Mouse (Mus musculus): ENCODE measurements around the gene Arhgef16.
A peak's percentile ranks its signal among the peaks of the same experiment; 100 is the strongest.

Arhgef16 gene

GRCm38 (mm10) chr4:154301466-154301881, at the start of gene Arhgef16:
Arhgef16 (minus strand) TSS chr4:154301676.
- peak; percentile 25 to 49 for DNase-seq (ENCODE audit: low spot score in 2 of 2)

DNA sequence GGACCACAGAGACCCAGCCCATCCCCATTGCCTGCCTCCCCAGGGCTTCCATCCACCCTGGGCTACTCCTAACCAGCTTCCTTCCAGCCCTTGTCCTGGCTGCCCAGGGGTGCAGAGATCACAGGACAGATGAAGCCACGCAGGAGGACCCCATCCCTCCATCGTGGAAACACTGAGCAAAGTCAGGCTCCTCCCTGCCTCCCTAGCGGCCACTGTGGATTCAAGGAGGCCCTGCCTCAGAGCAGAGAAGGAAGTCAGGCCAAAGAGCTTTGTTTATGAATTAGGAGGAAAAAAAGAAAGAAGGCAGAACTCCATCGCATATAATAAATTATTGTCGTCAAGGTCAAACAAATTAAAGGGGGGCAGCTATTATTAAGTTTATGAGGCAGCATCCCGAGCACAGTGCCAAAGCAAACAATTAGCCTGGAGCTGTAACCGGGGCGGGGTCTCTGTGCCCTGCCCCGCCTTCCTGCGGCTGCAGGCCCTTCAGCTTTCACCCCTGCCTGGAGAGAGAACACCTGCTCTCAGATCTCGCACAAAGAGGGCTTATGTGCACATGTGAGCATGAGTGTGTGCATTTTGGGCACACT, 46.8 kb upstream of the Arhgef16 start:
- DNase-seq (ENCODE audit: low spot score in 2 of 2) = no peak

DNA sequence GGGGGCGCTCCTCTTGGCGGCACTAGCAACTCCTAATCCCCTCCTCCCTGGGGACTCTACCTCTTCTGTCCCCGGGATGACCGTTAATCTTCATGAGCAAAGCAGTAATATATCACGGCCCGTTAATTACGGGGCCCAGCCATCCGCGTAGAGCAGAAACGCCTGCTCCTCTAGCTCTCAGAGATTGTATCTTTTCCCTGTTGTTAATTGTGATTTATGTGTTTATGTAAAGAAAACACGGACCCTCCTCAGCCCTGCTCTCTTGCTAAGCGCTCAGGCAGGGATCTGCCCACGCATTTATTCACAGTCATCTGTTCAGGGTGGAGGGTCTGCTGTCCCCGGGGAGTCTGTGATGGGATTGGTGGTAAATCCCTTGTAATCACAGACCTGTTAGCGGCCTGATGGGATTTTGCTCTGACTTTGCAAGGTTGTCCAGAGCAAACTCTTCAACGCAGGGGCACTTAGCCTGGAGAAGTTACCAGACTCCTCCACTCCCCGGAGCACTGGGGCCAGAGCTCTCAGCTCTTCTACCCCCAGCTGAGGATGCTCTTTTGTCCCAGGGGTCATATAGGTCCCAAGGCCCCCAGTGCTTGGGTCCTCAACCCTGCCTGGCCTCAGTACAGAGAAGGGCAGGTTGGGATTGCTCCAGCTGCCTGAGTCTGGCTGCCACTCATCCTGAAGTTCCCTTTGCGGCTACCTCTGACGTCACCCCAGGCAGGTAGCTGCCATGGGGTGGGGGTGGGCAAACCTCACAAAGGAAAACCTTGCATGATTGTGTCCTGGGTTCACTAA, 45.5 kb upstream of the Arhgef16 start:
- DNase-seq (ENCODE audit: low spot score in 2 of 2) = no peak

DNA sequence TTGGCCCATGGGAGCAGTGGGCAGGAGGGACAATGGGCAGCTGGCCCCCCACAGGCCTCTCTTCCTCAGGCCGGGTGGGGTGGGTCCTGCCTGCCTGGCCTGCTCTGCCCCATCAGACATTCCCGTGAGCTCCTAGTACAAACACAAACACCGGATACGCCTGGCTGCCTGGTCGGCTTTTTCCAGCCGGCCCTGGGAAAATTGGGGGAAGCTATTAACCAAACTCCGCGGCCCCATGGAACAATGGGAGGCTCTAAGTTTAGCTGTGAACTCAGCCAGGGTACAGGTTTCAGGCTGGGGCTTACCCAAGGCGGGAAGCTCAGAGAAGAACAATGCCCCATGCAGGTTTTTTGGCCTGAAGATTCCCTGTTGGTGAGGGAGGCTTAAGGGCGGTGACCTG, 35.2 kb upstream of the Arhgef16 start:
- DNase-seq (ENCODE audit: low spot score in 2 of 2) = no peak

DNA sequence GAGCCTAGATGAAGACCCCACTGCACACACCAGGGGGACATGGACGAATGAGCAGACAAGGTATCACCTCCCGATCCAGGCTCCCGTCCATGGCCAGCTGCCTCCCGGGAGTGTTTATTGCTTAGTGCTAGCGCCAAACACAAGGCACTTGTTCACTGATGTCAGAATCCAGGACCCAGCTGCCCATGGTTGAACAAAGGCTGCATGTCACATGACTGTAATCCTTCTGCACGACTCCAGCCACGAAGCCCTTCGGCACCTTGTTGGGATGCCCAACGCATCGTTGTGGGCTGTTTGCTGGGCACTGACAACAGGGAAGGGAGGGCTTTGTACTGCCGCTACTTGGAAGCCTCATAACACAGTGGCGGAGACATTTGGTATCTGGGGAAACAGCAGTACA, 34.3 kb upstream of the Arhgef16 start, which contains the start of gene B230104I21Rik:
Gene B230104I21Rik, plus strand, starts transcription at position 367 of the 400 bp plus-strand sequence.
- DNase-seq (ENCODE audit: low spot score in 2 of 2) = peak; percentile 25 to 38

GRCm38 (mm10) chr4:154334699-154335402, 33.4 kb upstream of the Arhgef16 start:
- no peak for DNase-seq (ENCODE audit: low spot score in 2 of 2)

- no peak for DNase-seq (ENCODE audit: low spot score in 2 of 2)
Observed at GRCm38 (mm10) chr4:154333300-154333699, 31.8 kb upstream of the Arhgef16 start.

- no peak for DNase-seq (ENCODE audit: low spot score in 2 of 2)
Observed at GRCm38 (mm10) chr4:154331271-154331670, 29.8 kb upstream of the Arhgef16 start.

- DNase-seq (ENCODE audit: low spot score in 2 of 2) = no peak
Observed at GRCm38 (mm10) chr4:154330001-154330400, 28.5 kb upstream of the Arhgef16 start.

GRCm38 (mm10) chr4:154328836-154329235, 27.4 kb upstream of the Arhgef16 start:
- DNase-seq (ENCODE audit: low spot score in 2 of 2) = peak; percentile 89

- DNase-seq (ENCODE audit: low spot score in 2 of 2) = no peak
Observed at GRCm38 (mm10) chr4:154328431-154328830, 27.0 kb upstream of the Arhgef16 start.

- no peak for DNase-seq (ENCODE audit: low spot score in 2 of 2)
Observed at GRCm38 (mm10) chr4:154325410-154325809, 23.9 kb upstream of the Arhgef16 start.

- DNase-seq (ENCODE audit: low spot score in 2 of 2) = no peak
Observed at GRCm38 (mm10) chr4:154313622-154313967, 12.1 kb upstream of the Arhgef16 start.

DNA sequence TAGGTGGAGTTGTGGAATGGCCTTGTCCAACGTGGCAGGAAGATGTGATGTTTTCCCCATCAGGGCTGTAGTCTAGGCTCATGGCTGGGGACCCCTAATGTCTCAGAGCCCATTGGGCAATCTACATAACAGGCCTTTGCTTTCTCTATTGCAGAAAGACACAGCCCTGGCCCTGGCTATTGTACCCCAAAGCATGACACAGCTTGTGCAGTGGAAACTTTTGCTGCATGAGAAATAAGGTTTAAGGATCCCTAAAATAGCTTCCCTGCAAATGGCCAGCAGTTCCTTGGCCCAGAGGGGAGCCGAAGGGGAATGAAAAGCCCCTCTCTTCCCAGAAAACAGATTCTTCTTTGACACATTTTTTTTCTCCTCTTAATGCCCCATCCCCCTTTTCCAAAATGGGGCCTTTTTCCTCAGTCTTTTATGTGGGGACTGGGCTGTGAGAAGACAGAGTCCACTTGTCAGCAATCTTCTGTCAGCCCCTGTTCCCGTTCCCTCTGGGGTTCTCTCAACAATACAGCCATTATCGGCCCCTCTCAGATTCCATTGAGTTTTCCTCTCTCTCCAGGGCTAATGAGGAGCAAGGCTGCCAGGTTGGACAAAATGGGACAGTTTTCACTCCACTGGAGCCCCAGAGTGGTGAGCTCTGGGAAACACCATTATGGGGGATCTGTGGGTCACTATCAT, 11.6 kb upstream of the Arhgef16 start:
- DNase-seq (ENCODE audit: low spot score in 2 of 2) = peak; percentile 9 to 12

GRCm38 (mm10) chr4:154312143-154312812, 10.8 kb upstream of the Arhgef16 start:
- DNase-seq (ENCODE audit: low spot score in 2 of 2) = no peak

GRCm38 (mm10) chr4:154310576-154311262, 9.2 kb upstream of the Arhgef16 start:
- no peak for DNase-seq (ENCODE audit: low spot score in 2 of 2)

- no peak for DNase-seq (ENCODE audit: low spot score in 2 of 2)
Observed at GRCm38 (mm10) chr4:154309131-154309530, 7.7 kb upstream of the Arhgef16 start.

- no peak for DNase-seq (ENCODE audit: low spot score in 2 of 2)
Observed at GRCm38 (mm10) chr4:154299541-154300271, 1.8 kb downstream of the Arhgef16 start.

GRCm38 (mm10) chr4:154297761-154298160, 3.7 kb downstream of the Arhgef16 start:
- DNase-seq (ENCODE audit: low spot score in 2 of 2) = no peak

- no peak for DNase-seq (ENCODE audit: low spot score in 2 of 2)
Observed at GRCm38 (mm10) chr4:154294262-154294731, 7.2 kb downstream of the Arhgef16 start.
